Mouse (Mus musculus) MEL (cell line): Measurements from ENCODE around the gene Trafd1. TPM values are rescaled to one million over a fixed set of nuclear protein-coding genes. Genes with fewer than 3 reads are reported as not detected.

Source experiments
- DNase-seq: peaks from one replicate; pipeline ENCODE4 v3.0.0; 2011; ENCODE audit warnings: low read depth, low spot score
- H3K27ac ChIP-seq: 2 replicates; pipeline ENCODE4 v1.5.1; 2012; ENCODE audit warnings: low read depth, mild to moderate bottlenecking, control low read depth, low read length, moderate library complexity; ENCODE audit not compliant: control insufficient read depth
- H3K27me3 ChIP-seq, 2 experiments: fragments of 150-350 bp in 1 of 2; sonication (generic) in 1 of 2; 2 replicates each; pipeline ENCODE4 v1.6.1; 2012; ENCODE audit warnings: low read length in 2 of 2, mild to moderate bottlenecking in 2 of 2, improper control_type of control experiment in 1 of 2, moderate library complexity in 1 of 2; ENCODE audit not compliant: insufficient read depth in 2 of 2, control insufficient read depth in 1 of 2
- H3K36me3 ChIP-seq, 2 experiments: 2 replicates each; pipeline ENCODE4 v1.6.1; 2012 to 2014; ENCODE audit warnings: low read length in 2 of 2, improper control_type of control experiment in 1 of 2, inconsistent platforms in 1 of 2, mild to moderate bottlenecking in 1 of 2; ENCODE audit not compliant: insufficient read depth in 2 of 2, control insufficient read depth in 1 of 2
- H3K4me1 ChIP-seq, 2 experiments: fragments of 150-350 bp in 1 of 2; sonication (generic) in 1 of 2; 2 replicates each; pipeline ENCODE4 v1.6.1; 2012; ENCODE audit warnings: low read length in 2 of 2, improper control_type of control experiment in 1 of 2, mild to moderate bottlenecking in 1 of 2; ENCODE audit not compliant: insufficient read depth in 2 of 2, control insufficient read depth in 1 of 2
- H3K4me3 ChIP-seq, 2 experiments: fragments of 150-350 bp in 1 of 2; sonication (generic) in 1 of 2; 2 replicates each; pipeline ENCODE4 v1.5.1; 2012; ENCODE audit warnings: low read depth in 2 of 2, low read length in 2 of 2, mild to moderate bottlenecking in 2 of 2, moderate library complexity in 2 of 2, control low read depth in 1 of 2, improper control_type of control experiment in 1 of 2; ENCODE audit not compliant: control insufficient read depth in 1 of 2, insufficient read depth in 1 of 2
- H3K79me2 ChIP-seq: 2 replicates; pipeline ENCODE4 v1.6.1; 2012; ENCODE audit warnings: mild to moderate bottlenecking, low read length, moderate library complexity; ENCODE audit not compliant: control insufficient read depth, poor library complexity, insufficient read depth
- H3K9ac ChIP-seq: 2 replicates; pipeline ENCODE4 v1.6.1; 2012; ENCODE audit warnings: low read depth, mild to moderate bottlenecking, control low read depth, low read length, moderate library complexity; ENCODE audit not compliant: control insufficient read depth, poor library complexity, severe bottlenecking
- H3K9me3 ChIP-seq: fragments of 150-350 bp; sonication (generic); replicated peaks from 2 replicates; pipeline ENCODE4 v1.6.1; 2012; ENCODE audit warnings: mild to moderate bottlenecking, low read length, improper control_type of control experiment, moderate library complexity; ENCODE audit not compliant: insufficient read depth
- CHD1 ChIP-seq: IDR thresholded peaks from 2 replicates; pipeline ENCODE4 v1.6.1; 2012; ENCODE audit warnings: low read depth, mild to moderate bottlenecking, inconsistent platforms, low read length, improper control_type of control experiment
- CTCF ChIP-seq, 3 experiments: IDR thresholded peaks in 2 of 3; conservative IDR thresholded peaks in 1 of 3; 2 replicates each; pipeline ENCODE4 v1.5.1; 2011 to 2012; ENCODE audit warnings: low read length in 3 of 3, low read depth in 2 of 3, mild to moderate bottlenecking in 2 of 3, improper control_type of control experiment in 1 of 3, inconsistent platforms in 1 of 3, mixed read lengths in 1 of 3, moderate library complexity in 1 of 3; ENCODE audit not compliant: control insufficient read depth in 1 of 3, insufficient read depth in 1 of 3, poor library complexity in 1 of 3, severe bottlenecking in 1 of 3
- E2F4 ChIP-seq: IDR thresholded peaks from 2 replicates; pipeline ENCODE4 v1.6.1; 2011; ENCODE audit warnings: low read depth, low read length, improper control_type of control experiment, borderline replicate concordance
- ELF1 ChIP-seq: IDR thresholded peaks from 2 replicates; pipeline ENCODE4 v1.6.1; 2014; ENCODE audit warnings: low read depth, mild to moderate bottlenecking, inconsistent platforms, low read length, improper control_type of control experiment, moderate library complexity
- EP300 ChIP-seq, 2 experiments: IDR thresholded peaks; 2 replicates each; pipeline ENCODE4 v1.6.1; 2011; ENCODE audit warnings: improper control_type of control experiment in 2 of 2, low read length in 2 of 2, low read depth in 1 of 2, mild to moderate bottlenecking in 1 of 2
- GABPA ChIP-seq: IDR thresholded peaks from 2 replicates; pipeline ENCODE4 v1.6.1; 2012; ENCODE audit warnings: low read depth, mild to moderate bottlenecking, inconsistent platforms, low read length, improper control_type of control experiment, moderate library complexity
- GATA1 ChIP-seq: IDR thresholded peaks from 2 replicates; pipeline ENCODE4 v1.6.1; 2011; ENCODE audit warnings: low read depth, low read length, improper control_type of control experiment
- HCFC1 ChIP-seq: IDR thresholded peaks from 2 replicates; pipeline ENCODE4 v1.6.1; 2012; ENCODE audit warnings: low read depth, mild to moderate bottlenecking, inconsistent platforms, low read length, improper control_type of control experiment, moderate library complexity
- KAT2A ChIP-seq: conservative IDR thresholded peaks from 2 replicates; pipeline ENCODE4 v1.6.1; 2012; ENCODE audit warnings: low read depth, low read length, improper control_type of control experiment, inconsistent platforms
- MAFK ChIP-seq: IDR thresholded peaks from 2 replicates; pipeline ENCODE4 v1.6.1; 2011; ENCODE audit warnings: low read depth, mild to moderate bottlenecking, low read length, improper control_type of control experiment, borderline replicate concordance
- MAZ ChIP-seq: IDR thresholded peaks from 2 replicates; pipeline ENCODE4 v1.6.1; 2012; ENCODE audit warnings: low read depth, mild to moderate bottlenecking, inconsistent platforms, low read length, improper control_type of control experiment
- MEF2A ChIP-seq: IDR thresholded peaks from 2 replicates; pipeline ENCODE4 v1.6.1; 2014; ENCODE audit warnings: low read depth, mild to moderate bottlenecking, inconsistent platforms, low read length, improper control_type of control experiment; ENCODE audit not compliant: poor library complexity, insufficient replicate concordance, severe bottlenecking; ENCODE audit errors: extremely low read depth
- MXI1 ChIP-seq: IDR thresholded peaks from 2 replicates; pipeline ENCODE4 v1.6.1; 2011; ENCODE audit warnings: mild to moderate bottlenecking, low read depth, low read length, improper control_type of control experiment
- MYB ChIP-seq: IDR thresholded peaks from 2 replicates; pipeline ENCODE4 v1.6.1; 2011; ENCODE audit warnings: mild to moderate bottlenecking, low read depth, low read length, improper control_type of control experiment
- MYC ChIP-seq: IDR thresholded peaks from 2 replicates; pipeline ENCODE4 v1.6.1; 2011; ENCODE audit warnings: low read depth, mild to moderate bottlenecking, low read length, improper control_type of control experiment, moderate library complexity
- POLR2AphosphoS5 ChIP-seq: IDR thresholded peaks from 2 replicates; pipeline ENCODE4 v1.6.1; 2012; ENCODE audit warnings: low read depth, borderline replicate concordance, mild to moderate bottlenecking, inconsistent platforms, low read length, moderate library complexity, mixed read lengths
- RAD21 ChIP-seq: IDR thresholded peaks from 2 replicates; pipeline ENCODE4 v1.6.1; 2011; ENCODE audit warnings: mild to moderate bottlenecking, low read depth, low read length, improper control_type of control experiment
- RCOR1 ChIP-seq: IDR thresholded peaks from 2 replicates; pipeline ENCODE4 v1.6.1; 2012; ENCODE audit warnings: low read depth, mild to moderate bottlenecking, inconsistent platforms, low read length, improper control_type of control experiment
- SIN3A ChIP-seq: IDR thresholded peaks from 2 replicates; pipeline ENCODE4 v1.6.1; 2012; ENCODE audit warnings: low read length, improper control_type of control experiment, inconsistent platforms
- SMC3 ChIP-seq: IDR thresholded peaks from 2 replicates; pipeline ENCODE4 v1.6.1; 2011; ENCODE audit warnings: low read depth, low read length, improper control_type of control experiment
- TBP ChIP-seq: IDR thresholded peaks from 2 replicates; pipeline ENCODE4 v1.8.0; 2011; ENCODE audit warnings: low read depth, low read length, improper control_type of control experiment
- USF1 ChIP-seq: IDR thresholded peaks from 2 replicates; pipeline ENCODE4 v1.6.1; 2014; ENCODE audit warnings: low read depth, mild to moderate bottlenecking, inconsistent platforms, low read length, improper control_type of control experiment, moderate library complexity
- ZC3H11A ChIP-seq: IDR thresholded peaks from 2 replicates; pipeline ENCODE4 v1.6.1; 2012; ENCODE audit warnings: low read depth, mild to moderate bottlenecking, inconsistent platforms, low read length, improper control_type of control experiment
- ZMIZ1 ChIP-seq: IDR thresholded peaks from 2 replicates; pipeline ENCODE4 v1.6.1; 2012; ENCODE audit warnings: low read depth, mild to moderate bottlenecking, inconsistent platforms, low read length, improper control_type of control experiment, moderate library complexity
- polyA plus RNA-seq, 2 experiments: library from polyadenylated mRNA; stranded (reverse) in 1 of 2; unstranded in 1 of 2; fragments of >175 nt in 1 of 2; fragments of >200 nt in 1 of 2; gene quantifications; 2 replicates each; pipeline versions ENCODE4 v1.2.1 to v1.2.4; 2012; ENCODE audit warnings: low replicate concordance in 2 of 2, low read depth in 1 of 2; ENCODE audit not compliant: insufficient read length in 2 of 2, insufficient read depth in 1 of 2, missing spikeins in 1 of 2
- total RNA-seq: library from RNA; depleted of rRNA; stranded (reverse); fragments of 300-350 nt; gene quantifications from 2 replicates; pipeline ENCODE4 v1.2.3, GENCODE M21; 2012

The Trafd1 gene
- total and polyA plus RNA-seq, 3 experiments: 12.9 to 21.4 TPM; not detected in 1

DNA sequence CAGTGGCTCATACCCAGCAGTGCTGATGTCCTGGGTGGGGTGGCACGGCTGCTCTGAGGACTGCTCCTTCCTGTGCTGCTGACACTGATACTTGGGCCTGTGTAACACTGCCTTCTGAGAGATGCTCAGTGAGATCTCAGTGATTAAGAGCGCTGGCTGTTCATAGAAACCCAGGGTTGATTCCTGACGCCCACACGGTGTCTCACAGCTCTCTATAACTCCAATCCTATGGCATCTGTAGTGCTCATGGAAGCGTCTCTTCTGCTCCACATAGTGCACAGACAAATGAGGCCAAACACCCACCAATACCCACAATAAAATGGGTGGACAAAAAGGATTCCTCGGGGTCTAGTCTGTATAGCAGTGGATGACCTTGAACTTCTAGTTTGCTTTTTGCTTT lies 37.4 kb upstream of the Trafd1 start:
- no peaks in the 10 kb centered on the region for H3K9me3 ChIP-seq
- H3K4me3 ChIP-seq: no peak overlapping the region
- no peaks in the 10 kb centered on the region for H3K4me1 ChIP-seq
- H3K27ac ChIP-seq: no peak overlapping the region
- peaks cover 0 to 54% of the 10 kb centered on the region in 2 experiments; a peak in 3 of 4 replicates for H3K36me3 ChIP-seq
- H3K27me3 ChIP-seq: no peaks in the 10 kb centered on the region
- H3K9ac ChIP-seq: no peak overlapping the region
- H3K79me2 ChIP-seq: no peaks in the 10 kb centered on the region; the same call in none of the 2 replicates
- TF ChIP-seq KAT2A: no peak
- no peak for TF ChIP-seq RCOR1
- no peak for TF ChIP-seq RAD21
- no peak for TF ChIP-seq TBP
- TF ChIP-seq MYB: no peak
- no peak for TF ChIP-seq MAFK
- no peak for TF ChIP-seq CHD1
- no peak for DNase-seq

DNA sequence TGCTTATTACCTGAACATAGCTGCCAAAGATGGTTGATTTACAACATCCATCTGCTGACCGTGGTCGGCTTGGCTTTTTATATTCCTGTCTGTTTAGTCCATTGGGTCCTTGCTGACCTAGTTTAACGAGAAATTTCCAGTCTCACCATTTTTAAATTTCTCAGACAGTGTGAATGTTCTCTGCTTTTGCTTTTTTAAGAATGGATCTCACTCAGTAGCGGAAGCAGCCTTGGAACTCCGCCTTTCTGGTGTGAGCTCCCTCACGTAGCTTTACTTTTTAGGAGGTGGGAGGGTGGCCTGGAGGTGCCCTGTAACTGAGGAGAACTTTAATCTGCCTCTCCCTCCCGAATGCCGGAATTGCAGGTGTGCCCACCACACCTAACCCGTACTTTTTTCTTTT lies 35.3 kb upstream of the Trafd1 start:
- H3K4me3 ChIP-seq: no peak overlapping the region
- no peak overlapping the region for H3K27ac ChIP-seq
- H3K36me3 ChIP-seq: peaks cover 0 to 60% of the 10 kb centered on the region in 2 experiments; a peak in 3 of 4 replicates
- no peaks in the 10 kb centered on the region; the same call in none of the 2 replicates for H3K79me2 ChIP-seq
- no peak overlapping the region for H3K9ac ChIP-seq
- no peak for DNase-seq
- H3K27me3 ChIP-seq: no peaks in the 10 kb centered on the region
- TF ChIP-seq GABPA (no peak), CHD1 (no peak), GATA1 (no peak), SMC3 (no peak), ZMIZ1 (no peak), ZC3H11A (no peak), ELF1 (no peak), SIN3A (no peak), MXI1 (no peak), HCFC1 (no peak), RCOR1 (no peak), TBP (no peak), E2F4 (no peak), MYC (no peak), EP300 (IDR thresholded peaks at IDR 0.05; ENCODE audit: low read depth in 1 of 2, low read length in 2 of 2) (no peak), MAZ (no peak), MEF2A (no peak), USF1 (no peak), CTCF (IDR thresholded peaks at IDR 0.05 in 2 of 3, conservative IDR thresholded peaks at IDR 0.05 in 1 of 3; ENCODE audit: control insufficient read depth in 1 of 3, insufficient read depth in 1 of 3, low read depth in 2 of 3, low read length in 3 of 3, poor library complexity in 1 of 3, severe bottlenecking in 1 of 3) (no peak), POLR2AphosphoS5 (no peak)
- H3K9me3 ChIP-seq: no peaks in the 10 kb centered on the region
- H3K4me1 ChIP-seq: no peaks in the 10 kb centered on the region
